Mouse (Mus musculus): ENCODE measurements around the gene Mtus2.

- TF ChIP-seq POLR2A (IDR thresholded peaks at IDR 0.05; ENCODE audit: insufficient read length, low read depth), result no peak
- no peak for TF ChIP-seq E2F4 (IDR thresholded peaks at IDR 0.05; ENCODE audit: insufficient read depth)
- no peak for TF ChIP-seq USF1 (IDR thresholded peaks at IDR 0.05; ENCODE audit: low read depth)
- no peak for TF ChIP-seq MYOD1 (IDR thresholded peaks at IDR 0.05; ENCODE audit: control insufficient read depth in 1 of 3, insufficient read length in 2 of 3, low read depth in 2 of 3)
- no peak for TF ChIP-seq TCF3 (IDR thresholded peaks at IDR 0.05; ENCODE audit: insufficient read length, low read depth)
These were observed 122.6 kb downstream of the Mtus2 start for GRCm38 (mm10) chr5:148079732-148080131.

Measured in myocyte (in vitro differentiated cells).